Mouse (Mus musculus): ENCODE measurements around the gene Gm28576. TPM values are rescaled to one million over a fixed set of nuclear protein-coding genes. Genes with fewer than 3 reads are reported as not detected.

The Gm28576 gene
- total RNA-seq (2023; ENCODE audit: inconsistent age): not detected in 4 replicates

DNA sequence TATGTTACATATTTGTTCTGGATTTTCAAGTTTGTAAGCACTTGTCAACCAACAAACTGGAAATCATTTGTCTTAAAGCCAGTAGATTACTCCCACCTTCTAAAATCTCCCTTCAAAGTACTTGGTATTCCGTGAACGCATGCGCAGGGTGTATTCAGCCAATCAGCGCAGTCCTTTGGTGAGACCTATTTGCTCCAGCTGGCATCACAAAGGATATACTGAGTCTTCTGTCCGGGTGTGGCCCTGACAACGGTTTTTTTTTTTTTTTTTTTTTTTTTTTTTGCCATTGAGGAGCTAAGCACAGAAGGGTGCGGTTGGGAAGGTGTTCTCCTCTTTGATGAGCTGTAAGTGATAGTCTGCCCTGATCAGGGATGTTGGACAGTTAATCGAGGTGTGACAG is at the start of gene Gm28576:
Gm28576 (plus strand) TSS at position 301 of the 400 bp plus-strand sequence.

Other genes with a start within 250 kb of the Gm28576 start
- gene Gm20826, start 84.5 kb upstream of the Gm28576 start, total RNA-seq (2023; ENCODE audit: inconsistent age): 0.10 to 0.24 TPM (median 0.19 TPM) in 4 replicates